Mouse (Mus musculus): ENCODE data around the gene Fyb2. TPM values are rescaled to one million over a fixed set of nuclear protein-coding genes. Genes with fewer than 3 reads are reported as not detected.

Gene Fyb2
- total RNA-seq (2014; fragmentation: Nextera tagmentation) (not detected in 2 replicates), total RNA-seq (2017) (0.11 TPM in 1 of 2 replicates, not detected in the other), polyA plus RNA-seq (2012) (not detected in 2 replicates)

DNA sequence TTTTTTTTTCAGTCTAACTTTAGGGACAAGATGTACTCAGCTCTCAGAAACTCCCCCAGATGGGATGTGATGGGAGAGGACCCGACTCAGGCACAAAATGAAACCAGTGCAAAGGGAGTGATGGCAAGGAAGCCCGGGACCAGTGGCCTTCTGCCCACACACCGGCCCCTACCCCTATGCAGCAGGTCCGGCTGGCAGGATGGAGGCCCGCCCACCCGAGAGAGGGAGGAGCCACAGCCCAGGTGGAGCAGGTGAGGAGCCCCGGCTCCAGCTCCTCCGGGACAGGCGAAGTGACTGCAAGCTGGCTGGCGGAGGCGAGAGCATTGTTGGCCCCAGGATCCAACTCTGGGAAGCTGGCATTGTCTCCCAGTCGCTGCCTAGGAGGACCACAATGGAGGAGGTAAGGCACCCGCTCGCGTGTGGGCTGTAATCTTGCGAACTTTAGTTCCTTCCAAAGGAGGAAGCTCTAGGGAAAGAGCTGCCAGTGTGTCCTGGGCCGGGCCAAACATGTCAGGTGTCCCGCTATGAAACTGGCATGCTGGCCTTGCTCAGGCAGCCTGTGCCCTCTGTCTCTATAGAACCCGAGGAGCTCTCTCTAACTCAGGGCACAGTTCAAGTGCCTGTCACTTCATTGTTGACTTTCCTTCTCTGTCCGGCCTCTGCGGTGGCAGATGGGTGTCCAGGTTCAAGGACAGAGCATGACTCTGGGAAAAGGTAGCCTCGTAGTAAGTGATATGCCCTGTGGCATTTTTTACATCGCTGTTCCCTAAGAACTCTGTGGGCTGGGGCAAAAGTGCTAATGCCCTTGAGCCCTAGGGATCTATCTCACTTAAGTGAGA, at the start of gene Fyb2:
Fyb2 (plus strand) TSS at position 166 of the 839 bp plus-strand sequence.
- no peaks in the 10 kb centered on the region for H3K36me3 ChIP-seq (replicated peaks)
- ATAC-seq (ENCODE audit: extremely low read depth, insufficient number of reproducible peaks, low FRiP score, poor library complexity, severe bottlenecking) (no peak), DNase-seq (ENCODE audit: low spot score) (no peak)
- TF ChIP-seq GATA2 (IDR thresholded peaks at IDR 0.05; ENCODE audit: borderline replicate concordance, low read depth, low read length) (no peak), CTCF (IDR thresholded peaks at IDR 0.05; ENCODE audit: low read depth, low read length) (no peak), TAL1 (conservative IDR thresholded peaks at IDR 0.05; ENCODE audit: low read depth, low read length) (no peak), POLR2AphosphoS5 (IDR thresholded peaks at IDR 0.05; ENCODE audit: insufficient replicate concordance, low read depth, low read length) (no peak), GATA1 (IDR thresholded peaks at IDR 0.05; ENCODE audit: borderline replicate concordance, low read length) (no peak)
- H3K27me3 ChIP-seq (ENCODE audit: insufficient read depth, low read length), result no peaks in the 10 kb centered on the region
- peaks cover 65% of the 10 kb centered on the region for H3K9me3 ChIP-seq (replicated peaks)
- H3K4me3 ChIP-seq (ENCODE audit: low read depth, low read length), result no peak within 1 kb of the TSS
- no peaks in the 10 kb centered on the region for H3K4me1 ChIP-seq (ENCODE audit: insufficient read depth, low read depth, low read length)

GRCm38 (mm10) chr4:104864397-104864796, 48.9 kb upstream of the Fyb2 start:
- H3K4me3 ChIP-seq (ENCODE audit: low read depth, low read length), result no peak overlapping the region
- TF ChIP-seq POLR2AphosphoS5 (IDR thresholded peaks at IDR 0.05; ENCODE audit: insufficient replicate concordance, low read depth, low read length) (no peak), GATA2 (IDR thresholded peaks at IDR 0.05; ENCODE audit: borderline replicate concordance, low read depth, low read length) (no peak), CTCF (IDR thresholded peaks at IDR 0.05; ENCODE audit: low read depth, low read length) (no peak), TAL1 (conservative IDR thresholded peaks at IDR 0.05; ENCODE audit: low read depth, low read length) (no peak), GATA1 (IDR thresholded peaks at IDR 0.05; ENCODE audit: borderline replicate concordance, low read length) (no peak)
- ATAC-seq (ENCODE audit: extremely low read depth, insufficient number of reproducible peaks, low FRiP score, poor library complexity, severe bottlenecking) (no peak), DNase-seq (ENCODE audit: low spot score) (no peak)
- H3K9me3 ChIP-seq (replicated peaks), result peaks cover 36% of the 10 kb centered on the region
- H3K4me1 ChIP-seq (ENCODE audit: insufficient read depth, low read depth, low read length), result no peaks in the 10 kb centered on the region
- H3K36me3 ChIP-seq (replicated peaks), result no peaks in the 10 kb centered on the region
- H3K27me3 ChIP-seq (ENCODE audit: insufficient read depth, low read length), result no peaks in the 10 kb centered on the region

- H3K9me3 ChIP-seq (replicated peaks), result peaks cover 36% of the 10 kb centered on the region
- no peak overlapping the region for H3K4me3 ChIP-seq (ENCODE audit: low read depth, low read length)
- no peaks in the 10 kb centered on the region for H3K27me3 ChIP-seq (ENCODE audit: insufficient read depth, low read length)
- TF ChIP-seq POLR2AphosphoS5 (IDR thresholded peaks at IDR 0.05; ENCODE audit: insufficient replicate concordance, low read depth, low read length) (no peak), TAL1 (conservative IDR thresholded peaks at IDR 0.05; ENCODE audit: low read depth, low read length) (no peak), GATA1 (IDR thresholded peaks at IDR 0.05; ENCODE audit: borderline replicate concordance, low read length) (no peak), CTCF (IDR thresholded peaks at IDR 0.05; ENCODE audit: low read depth, low read length) (no peak), GATA2 (IDR thresholded peaks at IDR 0.05; ENCODE audit: borderline replicate concordance, low read depth, low read length) (no peak)
- H3K36me3 ChIP-seq (replicated peaks), result no peaks in the 10 kb centered on the region
- no peaks in the 10 kb centered on the region for H3K4me1 ChIP-seq (ENCODE audit: insufficient read depth, low read depth, low read length)
- ATAC-seq (ENCODE audit: extremely low read depth, insufficient number of reproducible peaks, low FRiP score, poor library complexity, severe bottlenecking) (no peak), DNase-seq (ENCODE audit: low spot score) (no peak)
These were observed 43.7 kb upstream of the Fyb2 start for GRCm38 (mm10) chr4:104869581-104869980.

DNA sequence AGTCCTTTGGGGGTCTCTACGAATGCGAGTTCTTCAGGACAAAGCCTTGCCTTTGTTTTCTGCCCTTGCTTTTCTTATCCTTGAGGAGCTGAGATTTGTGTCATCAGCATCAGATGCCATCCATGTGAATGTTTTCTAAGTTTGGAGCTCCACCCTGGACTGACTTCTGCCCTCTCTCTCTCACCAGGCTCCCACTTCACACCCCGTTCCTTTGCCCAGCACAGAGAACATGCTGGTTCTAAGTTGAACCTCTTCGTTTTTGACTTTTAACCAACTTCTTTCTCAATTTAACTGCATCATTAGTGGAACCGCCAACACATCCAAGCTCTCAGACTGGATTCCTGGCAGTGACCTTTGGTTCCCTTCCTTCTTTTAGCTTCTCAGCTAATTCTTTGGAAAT, 43.1 kb upstream of the Fyb2 start:
- no peak overlapping the region for H3K4me3 ChIP-seq (ENCODE audit: low read depth, low read length)
- ATAC-seq (ENCODE audit: extremely low read depth, insufficient number of reproducible peaks, low FRiP score, poor library complexity, severe bottlenecking), result no peak
- no peak for DNase-seq (ENCODE audit: low spot score)
- TF ChIP-seq POLR2AphosphoS5 (IDR thresholded peaks at IDR 0.05; ENCODE audit: insufficient replicate concordance, low read depth, low read length), result no peak
- TF ChIP-seq TAL1 (conservative IDR thresholded peaks at IDR 0.05; ENCODE audit: low read depth, low read length), result no peak
- TF ChIP-seq GATA2 (IDR thresholded peaks at IDR 0.05; ENCODE audit: borderline replicate concordance, low read depth, low read length), result no peak
- TF ChIP-seq CTCF (IDR thresholded peaks at IDR 0.05; ENCODE audit: low read depth, low read length), result no peak
- no peak for TF ChIP-seq GATA1 (IDR thresholded peaks at IDR 0.05; ENCODE audit: borderline replicate concordance, low read length)
- H3K9me3 ChIP-seq (replicated peaks), result peaks cover 32% of the 10 kb centered on the region
- H3K36me3 ChIP-seq (replicated peaks), result no peaks in the 10 kb centered on the region
- H3K27me3 ChIP-seq (ENCODE audit: insufficient read depth, low read length), result no peaks in the 10 kb centered on the region
- H3K4me1 ChIP-seq (ENCODE audit: insufficient read depth, low read depth, low read length), result no peaks in the 10 kb centered on the region

- H3K4me3 ChIP-seq (ENCODE audit: low read depth, low read length), result no peak overlapping the region
- no peak for ATAC-seq (ENCODE audit: extremely low read depth, insufficient number of reproducible peaks, low FRiP score, poor library complexity, severe bottlenecking)
- TF ChIP-seq GATA2 (IDR thresholded peaks at IDR 0.05; ENCODE audit: borderline replicate concordance, low read depth, low read length) (no peak), TAL1 (conservative IDR thresholded peaks at IDR 0.05; ENCODE audit: low read depth, low read length) (no peak), POLR2AphosphoS5 (IDR thresholded peaks at IDR 0.05; ENCODE audit: insufficient replicate concordance, low read depth, low read length) (no peak), GATA1 (IDR thresholded peaks at IDR 0.05; ENCODE audit: borderline replicate concordance, low read length) (no peak), CTCF (IDR thresholded peaks at IDR 0.05; ENCODE audit: low read depth, low read length) (no peak)
- no peaks in the 10 kb centered on the region for H3K27me3 ChIP-seq (ENCODE audit: insufficient read depth, low read length)
- DNase-seq (ENCODE audit: low spot score), result no peak
- H3K36me3 ChIP-seq (replicated peaks), result no peaks in the 10 kb centered on the region
- no peaks in the 10 kb centered on the region for H3K4me1 ChIP-seq (ENCODE audit: insufficient read depth, low read depth, low read length)
- peaks cover 30% of the 10 kb centered on the region for H3K9me3 ChIP-seq (replicated peaks)
These were observed 37.4 kb upstream of the Fyb2 start for GRCm38 (mm10) chr4:104875832-104876231.

- H3K27me3 ChIP-seq (ENCODE audit: insufficient read depth, low read length), result no peaks in the 10 kb centered on the region
- DNase-seq (ENCODE audit: low spot score) (no peak), ATAC-seq (ENCODE audit: extremely low read depth, insufficient number of reproducible peaks, low FRiP score, poor library complexity, severe bottlenecking) (no peak)
- no peak within 1 kb of the TSS for H3K4me3 ChIP-seq (ENCODE audit: low read depth, low read length)
- peaks cover 28% of the 10 kb centered on the region for H3K9me3 ChIP-seq (replicated peaks)
- H3K4me1 ChIP-seq (ENCODE audit: insufficient read depth, low read depth, low read length), result no peaks in the 10 kb centered on the region
- H3K36me3 ChIP-seq (replicated peaks), result no peaks in the 10 kb centered on the region
- TF ChIP-seq GATA1 (IDR thresholded peaks at IDR 0.05; ENCODE audit: borderline replicate concordance, low read length), result no peak
- TF ChIP-seq POLR2AphosphoS5 (IDR thresholded peaks at IDR 0.05; ENCODE audit: insufficient replicate concordance, low read depth, low read length), result no peak
- no peak for TF ChIP-seq CTCF (IDR thresholded peaks at IDR 0.05; ENCODE audit: low read depth, low read length)
- no peak for TF ChIP-seq GATA2 (IDR thresholded peaks at IDR 0.05; ENCODE audit: borderline replicate concordance, low read depth, low read length)
- TF ChIP-seq TAL1 (conservative IDR thresholded peaks at IDR 0.05; ENCODE audit: low read depth, low read length), result no peak
These were observed 36.9 kb upstream of the Fyb2 start, which contains the start of gene C8a for GRCm38 (mm10) chr4:104876323-104876722. TSS of gene C8a (minus strand) at chr4:104876398.
